Mouse (Mus musculus) hindbrain, embryonic 15.5 days (tissue): ENCODE measurements at regions not wholly inside any gene's neighbourhood (a gene's known extent, or its start where the extent isn't known, plus 50 kb on each side); places are given as distances from the start of the nearest gene placed in this dataset.

Experiments used
- ATAC-seq: fragments of 200-750 bp; cut with Nextera tagmentation; 2 replicates; pipeline ENCODE4 v1.8.0; 2017; ENCODE audit warnings: low read depth, moderate number of reproducible peaks, moderate TSS enrichment; ENCODE audit not compliant: low FRiP score
- H3K27ac ChIP-seq: fragments of 300-500 bp; sonication (generic); replicated peaks from 2 replicates; pipeline ENCODE4 v1.5.1; 2015; ENCODE audit warnings: mild to moderate bottlenecking, inconsistent platforms
- H3K27me3 ChIP-seq: fragments of 300-500 bp; sonication (generic); 2 replicates; pipeline ENCODE4 v1.6.1; 2015; ENCODE audit warnings: control low read depth, inconsistent platforms
- H3K36me3 ChIP-seq: fragments of 300-500 bp; sonication (generic); 2 replicates; pipeline ENCODE4 v1.6.1; 2015; ENCODE audit warnings: control low read depth, inconsistent platforms
- H3K4me1 ChIP-seq: fragments of 300-500 bp; sonication (generic); replicated peaks from 2 replicates; pipeline ENCODE4 v1.6.1; 2015; ENCODE audit warnings: control low read depth, inconsistent platforms
- H3K4me2 ChIP-seq: fragments of 300-500 bp; sonication (generic); 2 replicates; pipeline ENCODE4 v1.6.1; 2015; ENCODE audit warnings: moderate library complexity, mild to moderate bottlenecking, inconsistent platforms
- H3K4me3 ChIP-seq: fragments of 300-500 bp; sonication (generic); 2 replicates; pipeline ENCODE4 v1.5.1; 2015; ENCODE audit warnings: mild to moderate bottlenecking, inconsistent platforms
- H3K9ac ChIP-seq: fragments of 300-500 bp; sonication (generic); 2 replicates; pipeline ENCODE4 v1.6.1; 2015; ENCODE audit warnings: inconsistent platforms
- H3K9me3 ChIP-seq: fragments of 300-500 bp; sonication (generic); 2 replicates; pipeline ENCODE4 v1.6.1; 2016; ENCODE audit warnings: control low read depth, inconsistent platforms
- WGBS: fragments of 180-500 bp; shearing (Covaris S2); methylation state at CpG from one replicate; pipeline ENCODE4 v1.1.7; 2015; 5-methylcytosine and 5-hydroxymethylcytosine counted together

- Histone ChIP-seq H3K27ac (no peak overlapping the region), H3K4me1 (peaks cover 22% of the 10 kb centered on the region), H3K27me3 (no peaks in the 10 kb centered on the region), H3K9ac (no peak overlapping the region), H3K4me2 (no peak overlapping the region), H3K36me3 (no peaks in the 10 kb centered on the region), H3K4me3 (no peak overlapping the region), H3K9me3 (no peaks in the 10 kb centered on the region)
- 47% methylated on average over 4 of the region's 4 CpGs for WGBS
- ATAC-seq = 0 out of 2 replicates have a peak, but pooled peaks have one; percentile 56
These were observed 99.5 kb upstream of the Meis1 start for GRCm38 (mm10) chr11:19118258-19118657.

- Histone ChIP-seq H3K4me2 (no peak overlapping the region), H3K9me3 (no peaks in the 10 kb centered on the region)
- WGBS = 59% methylated on average over 8 of the region's 8 CpGs
These were observed 101.4 kb upstream of the Meis1 start for GRCm38 (mm10) chr11:19119927-19120827.

GRCm38 (mm10) chr11:19120871-19121270 lies 102.1 kb upstream of the Meis1 start:
- H3K9me3 ChIP-seq = no peaks in the 10 kb centered on the region
- no peaks in the 10 kb centered on the region for H3K27me3 ChIP-seq
- no peak overlapping the region for H3K4me3 ChIP-seq
- peak; percentile 81; the same call in 1 of the 2 replicates for ATAC-seq
- no peaks in the 10 kb centered on the region for H3K36me3 ChIP-seq
- H3K4me2 ChIP-seq = no peak overlapping the region
- 43% methylated on average over 3 of the region's 3 CpGs for WGBS
- H3K27ac ChIP-seq = peak overlapping the region; percentile 41
- peaks cover 22% of the 10 kb centered on the region for H3K4me1 ChIP-seq
- no peak overlapping the region for H3K9ac ChIP-seq

More at GRCm38 (mm10) chr11:19119927-19120827, 101.4 kb upstream of the Meis1 start:
- peak overlapping the region; percentile 41 for H3K27ac ChIP-seq
- H3K4me1 ChIP-seq = peaks cover 22% of the 10 kb centered on the region
- no peaks in the 10 kb centered on the region for H3K36me3 ChIP-seq
- H3K4me3 ChIP-seq = no peak overlapping the region
- no peaks in the 10 kb centered on the region for H3K27me3 ChIP-seq
- no peak for ATAC-seq
- H3K9ac ChIP-seq = no peak overlapping the region

- H3K4me1 ChIP-seq = no peaks in the 10 kb centered on the region
- no peaks in the 10 kb centered on the region for H3K9me3 ChIP-seq
- no peaks in the 10 kb centered on the region for H3K36me3 ChIP-seq
- H3K4me2 ChIP-seq = no peak overlapping the region
- no peak for ATAC-seq
- H3K27me3 ChIP-seq = no peaks in the 10 kb centered on the region
- 45% methylated on average over 2 of the region's 2 CpGs for WGBS
- no peak overlapping the region for H3K9ac ChIP-seq
- H3K4me3 ChIP-seq = no peak overlapping the region
- no peak overlapping the region for H3K27ac ChIP-seq
These were observed 116.7 kb upstream of the Meis1 start for GRCm38 (mm10) chr11:19135375-19136050.

- H3K4me2 ChIP-seq = no peak overlapping the region
- no peak overlapping the region for H3K9ac ChIP-seq
- no peaks in the 10 kb centered on the region for H3K9me3 ChIP-seq
- ATAC-seq = no peak
- H3K27me3 ChIP-seq = no peaks in the 10 kb centered on the region
- H3K4me1 ChIP-seq = no peaks in the 10 kb centered on the region
- no peaks in the 10 kb centered on the region for H3K36me3 ChIP-seq
- no peak overlapping the region for H3K27ac ChIP-seq
- no peak overlapping the region for H3K4me3 ChIP-seq
- WGBS = 33% methylated on average over 5 of the region's 5 CpGs
These were observed 119.6 kb upstream of the Meis1 start for GRCm38 (mm10) chr11:19138423-19138822.

- ATAC-seq = no peak
- Histone ChIP-seq H3K27me3 (no peaks in the 10 kb centered on the region), H3K4me2 (no peak overlapping the region), H3K36me3 (no peaks in the 10 kb centered on the region), H3K9ac (no peak overlapping the region), H3K27ac (no peak overlapping the region), H3K4me3 (no peak overlapping the region), H3K9me3 (no peaks in the 10 kb centered on the region), H3K4me1 (no peaks in the 10 kb centered on the region)
- WGBS = 56% methylated on average over 2 of the region's 2 CpGs
These were observed 120.0 kb upstream of the Meis1 start for GRCm38 (mm10) chr11:19138831-19139230.

- Histone ChIP-seq H3K9ac (no peak overlapping the region), H3K4me2 (no peak overlapping the region), H3K4me3 (no peak overlapping the region), H3K36me3 (no peaks in the 10 kb centered on the region), H3K4me1 (no peaks in the 10 kb centered on the region), H3K27me3 (no peaks in the 10 kb centered on the region), H3K27ac (no peak overlapping the region), H3K9me3 (no peaks in the 10 kb centered on the region)
- ATAC-seq = no peak
- WGBS = 86% methylated on average over 17 of the region's 17 CpGs
These were observed 124.6 kb upstream of the Meis1 start for GRCm38 (mm10) chr11:19143267-19144000.

GRCm38 (mm10) chr11:19144506-19144905 lies 125.7 kb upstream of the Meis1 start:
- Histone ChIP-seq H3K9ac (no peak overlapping the region), H3K4me3 (no peak overlapping the region), H3K9me3 (no peaks in the 10 kb centered on the region), H3K27me3 (no peaks in the 10 kb centered on the region), H3K4me1 (no peaks in the 10 kb centered on the region), H3K36me3 (no peaks in the 10 kb centered on the region), H3K4me2 (no peak overlapping the region), H3K27ac (no peak overlapping the region)
- WGBS = 75% methylated on average over 6 of the region's 6 CpGs
- ATAC-seq = no peak

- no peak for ATAC-seq
- Histone ChIP-seq H3K4me3 (no peak overlapping the region), H3K4me2 (no peak overlapping the region), H3K9ac (no peak overlapping the region), H3K4me1 (no peaks in the 10 kb centered on the region), H3K9me3 (no peaks in the 10 kb centered on the region), H3K27ac (no peak overlapping the region), H3K27me3 (no peaks in the 10 kb centered on the region), H3K36me3 (no peaks in the 10 kb centered on the region)
- WGBS = 88% methylated on average over 9 of the region's 9 CpGs
These were observed 126.5 kb upstream of the Meis1 start for GRCm38 (mm10) chr11:19145263-19145662.

GRCm38 (mm10) chr11:19145991-19146390 lies 127.2 kb upstream of the Meis1 start:
- H3K27ac ChIP-seq = no peak overlapping the region
- no peaks in the 10 kb centered on the region for H3K36me3 ChIP-seq
- no peaks in the 10 kb centered on the region for H3K4me1 ChIP-seq
- H3K27me3 ChIP-seq = no peaks in the 10 kb centered on the region
- no peaks in the 10 kb centered on the region for H3K9me3 ChIP-seq
- no peak overlapping the region for H3K4me3 ChIP-seq
- no peak for ATAC-seq
- WGBS = 87% methylated on average over 3 of the region's 3 CpGs
- no peak overlapping the region for H3K4me2 ChIP-seq
- H3K9ac ChIP-seq = no peak overlapping the region

GRCm38 (mm10) chr11:19151026-19151425 lies 132.2 kb upstream of the Meis1 start:
- H3K27ac ChIP-seq = no peak overlapping the region
- H3K4me2 ChIP-seq = no peak overlapping the region
- no peaks in the 10 kb centered on the region for H3K4me1 ChIP-seq
- no peak overlapping the region for H3K9ac ChIP-seq
- H3K36me3 ChIP-seq = no peaks in the 10 kb centered on the region
- H3K9me3 ChIP-seq = no peaks in the 10 kb centered on the region
- no peak overlapping the region for H3K4me3 ChIP-seq
- ATAC-seq = no peak
- H3K27me3 ChIP-seq = no peaks in the 10 kb centered on the region
- WGBS = 57% methylated on average over 3 of the region's 3 CpGs

- Histone ChIP-seq H3K27me3 (no peaks in the 10 kb centered on the region), H3K27ac (no peak overlapping the region), H3K4me2 (no peak overlapping the region), H3K4me3 (no peak overlapping the region), H3K9me3 (no peaks in the 10 kb centered on the region), H3K36me3 (no peaks in the 10 kb centered on the region), H3K4me1 (no peaks in the 10 kb centered on the region), H3K9ac (no peak overlapping the region)
- 92% methylated on average over 4 of the region's 4 CpGs for WGBS
- no peak for ATAC-seq
These were observed 134.9 kb upstream of the Meis1 start for GRCm38 (mm10) chr11:19153714-19154113.
